Mouse (Mus musculus) stomach, postnatal 0 days (tissue): ENCODE data around the gene Dlg2.

Experiments used
- CTCF ChIP-seq: IDR thresholded peaks from 2 replicates; pipeline ENCODE4 v1.5.1; 2016; ENCODE audit warnings: antibody characterized with exemption, low read depth, mild to moderate bottlenecking, moderate library complexity
- EP300 ChIP-seq: optimal IDR thresholded peaks from 2 replicates; pipeline ENCODE3; 2016; ENCODE audit warnings: antibody characterized with exemption

GRCm38 (mm10) chr7:92163150-92163549 is 1686.7 kb downstream of the Dlg2 start:
- TF ChIP-seq CTCF (no peak), EP300 (no peak)
